Mouse (Mus musculus) kidney, embryonic 15.5 days (tissue): Measurements from ENCODE around the gene Gemin4. TPM values are rescaled to one million over a fixed set of nuclear protein-coding genes. Genes with fewer than 3 reads are reported as not detected.
A peak's percentile ranks its signal among the peaks of the same experiment; 100 is the strongest.

Experiments
- ATAC-seq: fragments of 200-750 bp; cut with Nextera tagmentation; replicated peaks from 2 replicates; pipeline ENCODE4 v1.8.0; 2017; ENCODE audit warnings: moderate TSS enrichment; ENCODE audit not compliant: low FRiP score
- H3K27ac ChIP-seq: fragments of 300-500 bp; sonication (generic); 2 replicates; pipeline ENCODE4 v1.5.1; 2015; ENCODE audit warnings: mild to moderate bottlenecking, inconsistent platforms
- H3K27me3 ChIP-seq: fragments of 300-500 bp; sonication (generic); 2 replicates; pipeline ENCODE4 v1.6.1; 2015; ENCODE audit warnings: inconsistent platforms
- H3K36me3 ChIP-seq: fragments of 300-500 bp; sonication (generic); 2 replicates; pipeline ENCODE4 v1.6.1; 2015; ENCODE audit warnings: inconsistent platforms
- H3K4me1 ChIP-seq: fragments of 300-500 bp; sonication (generic); 2 replicates; pipeline ENCODE4 v1.6.1; 2015; ENCODE audit warnings: inconsistent platforms
- H3K4me2 ChIP-seq: fragments of 300-500 bp; sonication (generic); 2 replicates; pipeline ENCODE4 v1.6.1; 2015; ENCODE audit warnings: moderate library complexity, mild to moderate bottlenecking, inconsistent platforms
- H3K4me3 ChIP-seq: fragments of 300-500 bp; sonication (generic); replicated peaks from 2 replicates; pipeline ENCODE4 v1.5.1; 2015; ENCODE audit warnings: mild to moderate bottlenecking, inconsistent platforms
- H3K9ac ChIP-seq: fragments of 300-500 bp; sonication (generic); 2 replicates; pipeline ENCODE4 v1.6.1; 2015; ENCODE audit warnings: mild to moderate bottlenecking, inconsistent platforms
- H3K9me3 ChIP-seq: fragments of 300-500 bp; sonication (generic); replicated peaks from 2 replicates; pipeline ENCODE4 v1.6.1; 2016; ENCODE audit warnings: inconsistent platforms
- WGBS: fragments of 180-500 bp; shearing (Covaris S2); methylation state at CpG from one replicate; pipeline ENCODE4 v1.1.7; 2015; ENCODE audit warnings: mixed read lengths; 5-methylcytosine and 5-hydroxymethylcytosine counted together
- polyA plus RNA-seq: library from polyadenylated mRNA; unstranded; fragments of >200 nt; fragmentation: Nextera tagmentation; extraction: Ambion mirVana; gene quantifications from 2 replicates; pipeline ENCODE4 v1.2.1, GENCODE M21; 2015

The Gemin4 gene
- polyA plus RNA-seq, 1 experiment from 2014 or later: 37.7 TPM

GRCm38 (mm10) chr11:76178726-76179494 is 38.6 kb downstream of the Gemin4 start:
- ATAC-seq: peak; percentile 81
- peak overlapping the region; percentile 62 for H3K9ac ChIP-seq
- H3K27ac ChIP-seq: peak overlapping the region; percentile 63
- H3K4me3 ChIP-seq: peak overlapping the region; percentile 81
- H3K36me3 ChIP-seq: peaks cover 24% of the 10 kb centered on the region
- H3K9me3 ChIP-seq: no peaks in the 10 kb centered on the region
- WGBS: 1% methylated on average over 28 of the region's 28 CpGs
- H3K4me1 ChIP-seq: peaks cover 12% of the 10 kb centered on the region
- no peaks in the 10 kb centered on the region for H3K27me3 ChIP-seq
- peak overlapping the region; percentile 87 for H3K4me2 ChIP-seq

- Histone ChIP-seq H3K36me3 (peaks cover 27% of the 10 kb centered on the region), H3K27ac (no peak overlapping the region), H3K27me3 (no peaks in the 10 kb centered on the region), H3K4me1 (no peaks in the 10 kb centered on the region), H3K4me3 (no peak overlapping the region), H3K9ac (no peak overlapping the region), H3K9me3 (no peaks in the 10 kb centered on the region), H3K4me2 (no peak overlapping the region)
- no peak for ATAC-seq
- WGBS: 66% methylated on average over 5 of the region's 5 CpGs
Measured at GRCm38 (mm10) chr11:76170207-76170606, 47.3 kb downstream of the Gemin4 start.

GRCm38 (mm10) chr11:76168976-76169375 is 48.5 kb downstream of the Gemin4 start:
- Histone ChIP-seq H3K9me3 (no peaks in the 10 kb centered on the region), H3K4me3 (no peak overlapping the region), H3K36me3 (peaks cover 23% of the 10 kb centered on the region), H3K4me1 (no peaks in the 10 kb centered on the region), H3K27me3 (no peaks in the 10 kb centered on the region), H3K27ac (no peak overlapping the region), H3K9ac (no peak overlapping the region), H3K4me2 (no peak overlapping the region)
- WGBS: 81% methylated on average over 3 of the region's 3 CpGs
- no peak for ATAC-seq

- Histone ChIP-seq H3K4me1 (no peaks in the 10 kb centered on the region), H3K9me3 (no peaks in the 10 kb centered on the region), H3K4me3 (no peak overlapping the region), H3K9ac (no peak overlapping the region), H3K27ac (no peak overlapping the region), H3K27me3 (no peaks in the 10 kb centered on the region), H3K36me3 (peaks cover 20% of the 10 kb centered on the region), H3K4me2 (no peak overlapping the region)
- 31% methylated on average over 5 of the region's 5 CpGs for WGBS
- no peak for ATAC-seq
Measured at GRCm38 (mm10) chr11:76167079-76167765, 50.2 kb downstream of the Gemin4 start.

- H3K9ac ChIP-seq: no peak overlapping the region
- H3K4me1 ChIP-seq: no peaks in the 10 kb centered on the region
- H3K4me2 ChIP-seq: no peak overlapping the region
- peaks cover 16% of the 10 kb centered on the region for H3K36me3 ChIP-seq
- H3K27me3 ChIP-seq: no peaks in the 10 kb centered on the region
- H3K9me3 ChIP-seq: no peaks in the 10 kb centered on the region
- no peak overlapping the region for H3K27ac ChIP-seq
- H3K4me3 ChIP-seq: no peak overlapping the region
- ATAC-seq: no peak
- 94% methylated on average over 4 of the region's 4 CpGs for WGBS
Measured at GRCm38 (mm10) chr11:76166657-76167056, 50.8 kb downstream of the Gemin4 start.

Other genes with a start within 250 kb of the Gemin4 start
- gene 1700016K19Rik, start 217.8 kb downstream of the Gemin4 start, polyA plus RNA-seq: 0.40 TPM in 1 of 2 replicates, not detected in the other
- 27.7 and 30.6 TPM in 2 replicates for gene Rflnb, start 189.9 kb downstream of the Gemin4 start, polyA plus RNA-seq
- 36.6 and 41.7 TPM in 2 replicates for gene Vps53, start 38.0 kb downstream of the Gemin4 start, polyA plus RNA-seq
- 27.0 and 29.0 TPM in 2 replicates for gene Fam57a, start 38.0 kb downstream of the Gemin4 start, polyA plus RNA-seq
- 0.97 and 1.5 TPM in 2 replicates for gene Dbil5, start 56 bp downstream of the Gemin4 start, polyA plus RNA-seq
- 25.7 and 26.3 TPM in 2 replicates for gene Mrm3, start 26.1 kb upstream of the Gemin4 start, polyA plus RNA-seq
- 141 and 144 TPM in 2 replicates for gene Glod4, start 26.1 kb upstream of the Gemin4 start, polyA plus RNA-seq
- 30.2 and 33.1 TPM in 2 replicates for gene Nxn, start 181.5 kb upstream of the Gemin4 start, polyA plus RNA-seq
- gene Timm22, start 189.3 kb upstream of the Gemin4 start, polyA plus RNA-seq: 105 and 111 TPM in 2 replicates